Mouse (Mus musculus) G1E (cell line): ENCODE results near the gene B230219D22Rik.

Experiments used
- CTCF ChIP-seq: IDR thresholded peaks from 2 replicates; pipeline ENCODE4 v1.5.1; 2012; ENCODE audit warnings: low read depth, low read length, inconsistent platforms, mixed read lengths
- GATA1 ChIP-seq: IDR thresholded peaks from 2 replicates; pipeline ENCODE4 v1.6.1; 2012; ENCODE audit warnings: borderline replicate concordance, low read length, inconsistent platforms, mixed read lengths
- GATA2 ChIP-seq: IDR thresholded peaks from 2 replicates; pipeline ENCODE4 v1.6.1; 2012; ENCODE audit warnings: low read depth, low read length, inconsistent platforms, borderline replicate concordance
- POLR2AphosphoS5 ChIP-seq: IDR thresholded peaks from 2 replicates; pipeline ENCODE4 v1.6.1; 2012; ENCODE audit warnings: low read depth, low read length, inconsistent platforms; ENCODE audit not compliant: insufficient replicate concordance
- TAL1 ChIP-seq: conservative IDR thresholded peaks from 2 replicates; pipeline ENCODE4 v1.6.1; 2012; ENCODE audit warnings: low read depth, low read length, inconsistent platforms, mixed read lengths

DNA sequence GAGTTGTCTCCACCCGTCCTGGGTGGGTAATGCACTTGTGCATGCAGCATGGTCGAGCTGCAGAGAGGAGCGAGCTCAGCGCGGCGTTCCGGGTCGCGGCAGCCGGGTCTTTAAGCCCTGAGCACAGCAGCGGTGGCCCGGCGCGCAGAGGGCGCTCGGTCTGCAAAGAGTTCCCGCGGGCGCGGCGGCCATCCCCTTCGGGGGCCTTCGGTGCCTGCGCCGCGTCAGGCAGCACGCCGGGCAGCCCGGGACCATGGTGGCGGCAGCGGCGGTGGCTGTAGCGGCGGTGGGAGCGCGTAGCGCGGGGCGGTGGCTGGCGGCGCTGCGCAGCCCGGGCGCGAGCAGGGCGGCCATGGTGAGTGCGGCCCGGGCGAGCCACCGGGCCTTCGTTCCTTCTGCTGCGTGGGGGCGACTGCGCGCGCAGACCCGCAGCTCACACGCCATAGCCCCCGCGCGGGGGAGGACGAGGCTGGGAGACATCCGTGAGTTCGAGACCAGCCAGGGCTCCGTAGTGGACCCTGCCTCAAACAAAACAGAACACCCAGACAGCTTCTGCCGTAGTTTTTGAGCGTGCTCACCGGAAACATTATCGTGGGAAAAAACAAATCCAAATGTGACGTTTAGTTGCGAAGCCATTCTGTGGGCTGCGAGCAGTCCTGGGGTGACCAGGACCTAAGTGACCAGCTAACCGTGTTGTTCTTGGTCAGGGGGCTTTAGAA, 34.4 kb downstream of the B230219D22Rik start, which contains the start of gene Pcbd2:
- TF ChIP-seq GATA2 (no peak), CTCF (no peak), TAL1 (no peak), GATA1 (no peak), POLR2AphosphoS5 (no peak)
